Mouse (Mus musculus) kidney, postnatal 0 days (tissue): ENCODE data around the gene Tmem151a. TPM values are rescaled to one million over a fixed set of nuclear protein-coding genes. Genes with fewer than 3 reads are reported as not detected.

Experiments used
- ATAC-seq: fragments of 200-750 bp; cut with Nextera tagmentation; replicated peaks from 2 replicates; pipeline ENCODE4 v1.8.0; 2017; ENCODE audit warnings: low read depth, moderate number of reproducible peaks, moderate TSS enrichment, moderate library complexity; ENCODE audit not compliant: low FRiP score
- DNase-seq: peaks from one replicate; pipeline ENCODE4 v3.0.0-alpha.2; 2016; ENCODE audit warnings: low spot score
- H3K27ac ChIP-seq: fragments of 300-500 bp; sonication (generic); 2 replicates; pipeline ENCODE4 v1.5.1; 2014; ENCODE audit warnings: mild to moderate bottlenecking
- H3K27me3 ChIP-seq: fragments of 300-500 bp; sonication (generic); 2 replicates; pipeline ENCODE4 v1.6.1; 2014; ENCODE audit warnings: low read length, mixed read lengths; ENCODE audit not compliant: insufficient read depth
- H3K36me3 ChIP-seq: fragments of 300-500 bp; sonication (generic); 2 replicates; pipeline ENCODE4 v1.6.1; 2014; ENCODE audit warnings: low read length, mixed read lengths; ENCODE audit not compliant: insufficient read depth
- H3K4me1 ChIP-seq: fragments of 300-500 bp; sonication (generic); replicated peaks from 2 replicates; pipeline ENCODE4 v1.6.1; 2014; ENCODE audit warnings: antibody characterized with exemption, low read length, mixed read lengths; ENCODE audit not compliant: insufficient read depth
- H3K4me2 ChIP-seq: fragments of 300-500 bp; sonication (generic); 2 replicates; pipeline ENCODE4 v1.6.1; 2014; ENCODE audit warnings: mild to moderate bottlenecking, low read length, moderate library complexity, mixed read lengths
- H3K4me3 ChIP-seq: fragments of 300-500 bp; sonication (generic); replicated peaks from 2 replicates; pipeline ENCODE4 v1.5.1; 2014; ENCODE audit warnings: low read depth, low read length
- H3K9ac ChIP-seq: fragments of 300-500 bp; sonication (generic); 2 replicates; pipeline ENCODE4 v1.6.1; 2014; ENCODE audit warnings: low read depth, low read length
- H3K9me3 ChIP-seq: fragments of 300-500 bp; sonication (generic); replicated peaks from 2 replicates; pipeline ENCODE4 v1.6.1; 2016; ENCODE audit warnings: low read length, inconsistent platforms, mixed read lengths
- CTCF ChIP-seq: IDR thresholded peaks from 2 replicates; pipeline ENCODE4 v1.5.1; 2016; ENCODE audit warnings: antibody characterized with exemption, low read depth, mild to moderate bottlenecking, moderate library complexity
- WGBS: fragments of 180-500 bp; shearing (Covaris S2); extraction: QIAGEN DNeasy Blood & Tissue Kit; methylation state at CpG from one replicate; pipeline ENCODE4 v1.1.7; 2014; 5-methylcytosine and 5-hydroxymethylcytosine counted together
- polyA plus RNA-seq: library from polyadenylated mRNA; unstranded; fragments of >200 nt; fragmentation: Nextera tagmentation; extraction: Ambion mirVana; gene quantifications from 2 replicates; pipeline ENCODE4 v1.2.1, GENCODE M21; 2015

The Tmem151a gene
- polyA plus RNA-seq, 1 experiment from 2014 or later, result 2.1 TPM

- peak; percentile 83 for DNase-seq
- ATAC-seq, result peak; percentile 17; the same call in 1 of the 2 replicates
- H3K27me3 ChIP-seq, result no peaks in the 10 kb centered on the region
- H3K9me3 ChIP-seq, result no peaks in the 10 kb centered on the region
- no peaks in the 10 kb centered on the region for H3K36me3 ChIP-seq
- H3K4me1 ChIP-seq, result peaks cover 37% of the 10 kb centered on the region
- H3K4me2 ChIP-seq, result no peak overlapping the region
- TF ChIP-seq CTCF, result peak; percentile 76
- no peak overlapping the region for H3K4me3 ChIP-seq
- no peak overlapping the region for H3K27ac ChIP-seq
- no peak overlapping the region for H3K9ac ChIP-seq
- WGBS, result 9% methylated on average over 6 of the region's 6 CpGs
These were observed 29.1 kb downstream of the Tmem151a start for GRCm38 (mm10) chr19:5056251-5056650.

GRCm38 (mm10) chr19:5053909-5054308 is 31.4 kb downstream of the Tmem151a start:
- 30% methylated on average over 9 of the region's 9 CpGs for WGBS

GRCm38 (mm10) chr19:5052853-5053252 is 32.5 kb downstream of the Tmem151a start:
- Histone ChIP-seq H3K36me3 (0 out of 2 replicates have a peak, but pooled peaks cover 3% of the 10 kb centered on the region), H3K4me1 (peaks cover 16% of the 10 kb centered on the region), H3K9ac (no peak overlapping the region), H3K9me3 (no peaks in the 10 kb centered on the region), H3K27ac (no peak overlapping the region), H3K4me3 (no peak overlapping the region), H3K4me2 (no peak overlapping the region), H3K27me3 (no peaks in the 10 kb centered on the region)
- WGBS, result 77% methylated on average over 17 of the region's 17 CpGs
- DNase-seq (no peak), ATAC-seq (no peak)
- TF ChIP-seq CTCF, result no peak

More at GRCm38 (mm10) chr19:5053909-5054308, 31.4 kb downstream of the Tmem151a start:
- Histone ChIP-seq H3K4me2 (no peak overlapping the region), H3K9me3 (no peaks in the 10 kb centered on the region), H3K9ac (no peak overlapping the region), H3K4me3 (no peak overlapping the region), H3K36me3 (0 out of 2 replicates have a peak, but pooled peaks cover 2% of the 10 kb centered on the region), H3K4me1 (peaks cover 26% of the 10 kb centered on the region), H3K27ac (no peak overlapping the region), H3K27me3 (no peaks in the 10 kb centered on the region)
- DNase-seq, result peak; percentile 66
- peak; percentile 81 for TF ChIP-seq CTCF
- peak; percentile 8 for ATAC-seq

GRCm38 (mm10) chr19:5052166-5052822 is 33.0 kb downstream of the Tmem151a start:
- Histone ChIP-seq H3K27me3 (no peaks in the 10 kb centered on the region), H3K4me2 (no peak overlapping the region), H3K27ac (no peak overlapping the region), H3K9ac (0 out of 2 replicates have a peak overlapping the region, but pooled peaks have one; percentile 13), H3K9me3 (no peaks in the 10 kb centered on the region), H3K4me1 (peaks cover 16% of the 10 kb centered on the region), H3K36me3 (0 out of 2 replicates have a peak, but pooled peaks cover 9% of the 10 kb centered on the region), H3K4me3 (no peak overlapping the region)
- 34% methylated on average over 25 of the region's 25 CpGs for WGBS
- TF ChIP-seq CTCF, result no peak
- ATAC-seq (no peak), DNase-seq (peak; percentile 34)

GRCm38 (mm10) chr19:5051515-5051914 is 33.8 kb downstream of the Tmem151a start:
- 0 out of 2 replicates have a peak overlapping the region, but pooled peaks have one; percentile 35 for H3K9ac ChIP-seq
- TF ChIP-seq CTCF, result no peak
- H3K4me1 ChIP-seq, result peaks cover 16% of the 10 kb centered on the region
- peak overlapping the region; percentile 54 for H3K4me2 ChIP-seq
- no peaks in the 10 kb centered on the region for H3K27me3 ChIP-seq
- no peak for DNase-seq
- no peak overlapping the region for H3K27ac ChIP-seq
- H3K4me3 ChIP-seq, result peak overlapping the region; percentile 22; the same call in 1 of the 2 replicates
- no peaks in the 10 kb centered on the region for H3K9me3 ChIP-seq
- WGBS, result 65% methylated on average over 3 of the region's 3 CpGs
- H3K36me3 ChIP-seq, result 0 out of 2 replicates have a peak, but pooled peaks cover 15% of the 10 kb centered on the region
- ATAC-seq, result no peak

GRCm38 (mm10) chr19:5051031-5051430 is 34.3 kb downstream of the Tmem151a start:
- peak; percentile 18; the same call in 1 of the 2 replicates for ATAC-seq
- Histone ChIP-seq H3K27me3 (no peaks in the 10 kb centered on the region), H3K36me3 (0 out of 2 replicates have a peak, but pooled peaks cover 20% of the 10 kb centered on the region), H3K4me3 (peak overlapping the region; percentile 22; the same call in 1 of the 2 replicates), H3K9ac (peak overlapping the region; percentile 35; the same call in 1 of the 2 replicates), H3K27ac (no peak overlapping the region; the same call in 1 of the 2 replicates), H3K9me3 (no peaks in the 10 kb centered on the region), H3K4me2 (peak overlapping the region; percentile 54), H3K4me1 (peaks cover 16% of the 10 kb centered on the region)
- WGBS, result 10% methylated on average over 17 of the region's 17 CpGs
- no peak for TF ChIP-seq CTCF
- DNase-seq, result peak; percentile 36
